Mouse (Mus musculus): ENCODE results near the gene D10Jhu81e. TPM values are rescaled to one million over a fixed set of nuclear protein-coding genes. Genes with fewer than 3 reads are reported as not detected.

The D10Jhu81e gene
- total RNA-seq, 2 experiments from 2014 or later: 52.6 to 59.3 TPM

- intact Hi-C loops (cut with DNase I): loop anchor here (5.0 kb wide), 1 partner anchor 137 kb away; no protein-coding TSS in a partner anchor
- peak; percentile 53 for DNase-seq
These were observed 4.8 kb downstream of the D10Jhu81e start for GRCm38 (mm10) chr10:78164786-78165185.

GRCm38 (mm10) chr10:78163923-78164322, 5.7 kb downstream of the D10Jhu81e start:
- DNase-seq: peak; percentile 66
- intact Hi-C loops (cut with DNase I): loop anchor here (5.0 kb wide), 1 partner anchor 137 kb away; no protein-coding TSS in a partner anchor

GRCm38 (mm10) chr10:78163241-78163640, 6.3 kb downstream of the D10Jhu81e start:
- intact Hi-C loops (cut with DNase I): loop anchor here (5.0 kb wide), 1 partner anchor 136 kb away; no protein-coding TSS in a partner anchor
- no peak for DNase-seq

GRCm38 (mm10) chr10:78162646-78163045, 6.9 kb downstream of the D10Jhu81e start:
- no peak for DNase-seq
- intact Hi-C loops (cut with DNase I): loop anchor here (5.0 kb wide), 1 partner anchor 135 kb away; no protein-coding TSS in a partner anchor

GRCm38 (mm10) chr10:78161096-78161495, 8.5 kb downstream of the D10Jhu81e start:
- intact Hi-C loops (cut with DNase I): loop anchor here (5.0 kb wide), 1 partner anchor 134 kb away; no protein-coding TSS in a partner anchor
- DNase-seq: no peak

- intact Hi-C loops (cut with DNase I): loop anchor here (5.0 kb wide), 1 partner anchor 133 kb away; no protein-coding TSS in a partner anchor
- DNase-seq: no peak
These were observed 9.1 kb downstream of the D10Jhu81e start for GRCm38 (mm10) chr10:78160369-78161095.

GRCm38 (mm10) chr10:78159906-78160305, 9.7 kb downstream of the D10Jhu81e start:
- DNase-seq: peak; percentile 86
- intact Hi-C loops (cut with DNase I): loop anchor here (5.0 kb wide), 1 partner anchor 133 kb away; no protein-coding TSS in a partner anchor

GRCm38 (mm10) chr10:78159252-78159878, 10.2 kb downstream of the D10Jhu81e start:
- DNase-seq: peak; percentile 33
- intact Hi-C loops (cut with DNase I): no loop called here

- intact Hi-C loops (cut with DNase I): no loop called here
- no peak for DNase-seq
These were observed 11.5 kb downstream of the D10Jhu81e start for GRCm38 (mm10) chr10:78158041-78158440.

- intact Hi-C loops (cut with DNase I): no loop called here
- DNase-seq: no peak
These were observed 12.7 kb downstream of the D10Jhu81e start for GRCm38 (mm10) chr10:78156926-78157325.

GRCm38 (mm10) chr10:78148834-78149766, 20.5 kb downstream of the D10Jhu81e start:
- no peak for DNase-seq

GRCm38 (mm10) chr10:78147908-78148441, 21.6 kb downstream of the D10Jhu81e start:
- no peak for DNase-seq
- intact Hi-C loops (cut with DNase I): no loop called here

More at GRCm38 (mm10) chr10:78148834-78149766, 20.5 kb downstream of the D10Jhu81e start:
- intact Hi-C loops (cut with DNase I): no loop called here

- intact Hi-C loops (cut with DNase I): no loop called here
- no peak for DNase-seq
These were observed 25.7 kb downstream of the D10Jhu81e start for GRCm38 (mm10) chr10:78143727-78144505.

- intact Hi-C loops (cut with DNase I): no loop called here
- DNase-seq: no peak
These were observed 28.7 kb downstream of the D10Jhu81e start for GRCm38 (mm10) chr10:78140843-78141242.

- DNase-seq: no peak
- intact Hi-C loops (cut with DNase I): no loop called here
These were observed 29.4 kb downstream of the D10Jhu81e start for GRCm38 (mm10) chr10:78140251-78140600.

- no peak for DNase-seq
These were observed 29.9 kb downstream of the D10Jhu81e start for GRCm38 (mm10) chr10:78139572-78140250.

GRCm38 (mm10) chr10:78138812-78139523, 30.6 kb downstream of the D10Jhu81e start:
- DNase-seq: no peak
- intact Hi-C loops (cut with DNase I): no loop called here

More at GRCm38 (mm10) chr10:78139572-78140250, 29.9 kb downstream of the D10Jhu81e start:
- intact Hi-C loops (cut with DNase I): no loop called here

- intact Hi-C loops (cut with DNase I): no loop called here
- DNase-seq: no peak
These were observed 32.4 kb downstream of the D10Jhu81e start for GRCm38 (mm10) chr10:78137191-78137590.
